Mouse (Mus musculus) small intestine, adult 2 months (tissue): ENCODE data around the gene Eif2b4.

Experiments
- CTCF ChIP-seq: fragments of 200-500 bp; IDR thresholded peaks from 2 replicates; pipeline ENCODE4 v1.5.1; 2012; ENCODE audit warnings: low read depth, mild to moderate bottlenecking, control low read depth, inconsistent platforms, low read length, moderate library complexity, mixed read lengths; ENCODE audit not compliant: insufficient replicate concordance, insufficient read length; ENCODE audit errors: extremely low read depth
- POLR2A ChIP-seq: fragments of 200-500 bp; IDR thresholded peaks from 2 replicates; pipeline ENCODE4 v1.6.1; 2012; ENCODE audit warnings: low read depth, mild to moderate bottlenecking, control low read depth, inconsistent platforms, low read length, moderate library complexity

- TF ChIP-seq POLR2A (no peak), CTCF (no peak)
These were observed 49.0 kb upstream of the Eif2b4 start for GRCm38 (mm10) chr5:31242191-31242590.
